Mouse (Mus musculus) heart, embryonic 15.5 days (tissue): ENCODE measurements around the gene Mtx3. TPM values are rescaled to one million over a fixed set of nuclear protein-coding genes. Genes with fewer than 3 reads are reported as not detected.

Source experiments
- ATAC-seq: fragments of 200-750 bp; cut with Nextera tagmentation; replicated peaks from 2 replicates; pipeline ENCODE4 v1.8.0; 2017; ENCODE audit warnings: low read depth, moderate TSS enrichment; ENCODE audit not compliant: insufficient number of reproducible peaks, insufficient read depth, low FRiP score
- H3K27ac ChIP-seq: fragments of 300-500 bp; sonication (generic); 2 replicates; pipeline ENCODE4 v1.5.1; 2015; ENCODE audit warnings: mild to moderate bottlenecking, inconsistent platforms
- H3K27me3 ChIP-seq: fragments of 300-500 bp; sonication (generic); 2 replicates; pipeline ENCODE4 v1.6.1; 2015; ENCODE audit warnings: inconsistent platforms
- H3K36me3 ChIP-seq: fragments of 300-500 bp; sonication (generic); 2 replicates; pipeline ENCODE4 v1.6.1; 2015; ENCODE audit warnings: mild to moderate bottlenecking, inconsistent platforms
- H3K4me1 ChIP-seq: fragments of 300-500 bp; sonication (generic); replicated peaks from 2 replicates; pipeline ENCODE4 v1.6.1; 2015; ENCODE audit warnings: inconsistent platforms
- H3K4me2 ChIP-seq: fragments of 300-500 bp; sonication (generic); 2 replicates; pipeline ENCODE4 v1.6.1; 2015; ENCODE audit warnings: inconsistent platforms, mild to moderate bottlenecking, moderate library complexity
- H3K4me3 ChIP-seq: fragments of 300-500 bp; sonication (generic); 2 replicates; pipeline ENCODE4 v1.5.1; 2015; ENCODE audit warnings: mild to moderate bottlenecking, inconsistent platforms
- H3K9ac ChIP-seq: fragments of 300-500 bp; sonication (generic); 2 replicates; pipeline ENCODE4 v1.6.1; 2015; ENCODE audit warnings: mild to moderate bottlenecking, inconsistent platforms
- H3K9me3 ChIP-seq: fragments of 300-500 bp; sonication (generic); replicated peaks from 2 replicates; pipeline ENCODE4 v1.6.1; 2016; ENCODE audit warnings: inconsistent platforms
- WGBS: fragments of 180-500 bp; shearing (Covaris S2); methylation state at CpG from one replicate; pipeline ENCODE4 v1.1.7; 2015; ENCODE audit warnings: mixed read lengths; 5-methylcytosine and 5-hydroxymethylcytosine counted together
- polyA plus RNA-seq: library from polyadenylated mRNA; unstranded; fragments of >200 nt; fragmentation: Nextera tagmentation; extraction: Ambion mirVana; gene quantifications from 2 replicates; pipeline ENCODE4 v1.2.1, GENCODE M21; 2015

The Mtx3 gene
- polyA plus RNA-seq, 1 experiment from 2014 or later = 2.3 TPM

DNA sequence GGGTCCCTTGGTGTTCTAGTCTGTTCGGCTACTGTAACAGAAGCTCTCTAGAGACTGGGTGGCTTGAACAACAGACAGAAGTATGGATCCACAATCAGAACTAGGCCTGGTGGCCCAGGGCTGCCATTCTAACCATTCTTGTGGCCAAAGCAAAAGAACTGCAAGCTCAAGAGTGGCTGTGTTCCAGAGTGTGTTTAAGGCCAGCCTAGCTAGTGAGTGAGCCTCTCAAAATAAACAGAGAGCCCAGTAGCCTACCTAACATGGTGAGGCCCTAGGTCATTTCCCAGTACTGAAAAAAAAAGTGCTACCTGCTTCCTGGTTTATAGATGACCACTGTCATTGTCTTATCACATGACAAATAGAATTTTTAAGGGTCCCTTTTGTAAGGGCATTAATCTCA, 39.6 kb downstream of the Mtx3 start:
- no peaks in the 10 kb centered on the region for H3K27me3 ChIP-seq
- H3K27ac ChIP-seq = no peak overlapping the region
- peaks cover 13% of the 10 kb centered on the region; the same call in 1 of the 2 replicates for H3K4me1 ChIP-seq
- H3K4me2 ChIP-seq = no peak overlapping the region
- H3K36me3 ChIP-seq = no peaks in the 10 kb centered on the region
- no peak overlapping the region for H3K9ac ChIP-seq
- 81% methylated on average over 1 of the region's 1 CpGs for WGBS
- H3K4me3 ChIP-seq = no peak overlapping the region
- no peaks in the 10 kb centered on the region for H3K9me3 ChIP-seq
- no peak for ATAC-seq

- no peak overlapping the region for H3K9ac ChIP-seq
- no peaks in the 10 kb centered on the region for H3K27me3 ChIP-seq
- H3K36me3 ChIP-seq = no peaks in the 10 kb centered on the region
- no peak for ATAC-seq
- 46% methylated on average over 1 of the region's 1 CpGs for WGBS
- H3K4me3 ChIP-seq = no peak overlapping the region
- H3K27ac ChIP-seq = no peak overlapping the region
- peaks cover 10% of the 10 kb centered on the region; the same call in 1 of the 2 replicates for H3K4me1 ChIP-seq
- H3K4me2 ChIP-seq = no peak overlapping the region
- H3K9me3 ChIP-seq = no peaks in the 10 kb centered on the region
Observed at GRCm38 (mm10) chr13:92884930-92885329, 40.4 kb downstream of the Mtx3 start.

- H3K4me2 ChIP-seq = no peak overlapping the region
- H3K9ac ChIP-seq = no peak overlapping the region
- no peaks in the 10 kb centered on the region for H3K27me3 ChIP-seq
- no peak overlapping the region for H3K4me3 ChIP-seq
- H3K36me3 ChIP-seq = no peaks in the 10 kb centered on the region
- WGBS = 66% methylated on average over 6 of the region's 6 CpGs
- no peak overlapping the region for H3K27ac ChIP-seq
- ATAC-seq = no peak
- no peaks in the 10 kb centered on the region for H3K9me3 ChIP-seq
- peaks cover 22% of the 10 kb centered on the region for H3K4me1 ChIP-seq
Observed at GRCm38 (mm10) chr13:92899087-92899486, 54.5 kb downstream of the Mtx3 start.

DNA sequence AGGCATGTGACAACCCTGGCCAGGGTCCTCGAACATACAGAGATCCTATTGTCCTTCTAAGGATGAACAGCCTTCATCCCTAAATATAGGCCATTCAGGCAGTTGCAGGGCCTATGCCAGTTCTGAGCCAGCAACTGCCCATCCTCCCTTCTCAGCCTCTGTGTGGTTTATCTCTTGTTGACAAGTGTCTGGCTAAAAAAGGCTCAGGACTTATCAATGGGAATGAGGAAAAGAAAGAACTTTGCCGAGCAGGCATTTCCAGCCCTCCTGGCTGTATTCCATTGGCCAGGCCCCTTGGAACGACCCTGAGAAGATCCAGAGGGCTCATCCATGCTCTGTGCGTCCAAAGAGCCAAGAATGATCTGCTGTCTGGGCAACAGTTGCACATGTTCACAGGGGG, 58.7 kb downstream of the Mtx3 start:
- Histone ChIP-seq H3K27ac (peak overlapping the region; percentile 81), H3K4me3 (no peak overlapping the region), H3K9me3 (no peaks in the 10 kb centered on the region), H3K27me3 (no peaks in the 10 kb centered on the region), H3K4me1 (peaks cover 31% of the 10 kb centered on the region), H3K9ac (no peak overlapping the region), H3K36me3 (no peaks in the 10 kb centered on the region), H3K4me2 (no peak overlapping the region)
- peak; percentile 94 for ATAC-seq
- 14% methylated on average over 4 of the region's 4 CpGs for WGBS

DNA sequence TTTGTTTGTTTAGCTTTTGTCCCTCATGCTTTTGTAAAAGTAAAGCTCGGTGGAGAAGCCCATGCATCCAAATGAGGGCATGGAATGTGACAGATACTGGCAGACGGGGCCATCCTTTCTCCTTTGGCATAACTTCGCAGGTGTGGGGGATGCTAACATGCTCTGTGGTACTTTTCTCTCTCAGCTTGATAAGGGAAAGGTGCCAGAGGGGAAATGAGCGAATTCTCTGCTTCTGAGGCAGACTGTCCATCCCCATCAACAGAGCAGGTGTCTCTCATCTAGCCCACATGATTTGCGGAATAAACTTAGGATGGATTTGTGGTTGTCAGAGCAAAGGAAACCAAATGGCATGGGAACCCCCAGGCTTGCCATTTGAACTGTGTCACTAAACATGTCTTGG, 61.4 kb downstream of the Mtx3 start:
- peaks cover 31% of the 10 kb centered on the region for H3K4me1 ChIP-seq
- no peak for ATAC-seq
- WGBS = 61% methylated on average over 5 of the region's 5 CpGs

GRCm38 (mm10) chr13:92907366-92907765, 62.8 kb downstream of the Mtx3 start:
- Histone ChIP-seq H3K36me3 (no peaks in the 10 kb centered on the region), H3K9me3 (no peaks in the 10 kb centered on the region), H3K27ac (peak overlapping the region; percentile 30), H3K27me3 (no peaks in the 10 kb centered on the region), H3K4me1 (peaks cover 25% of the 10 kb centered on the region), H3K4me3 (no peak overlapping the region), H3K4me2 (no peak overlapping the region), H3K9ac (no peak overlapping the region)
- no peak for ATAC-seq
- 51% methylated on average over 5 of the region's 5 CpGs for WGBS

More for the DNA sequence above, 61.4 kb downstream of the Mtx3 start:
- no peak overlapping the region for H3K4me2 ChIP-seq
- no peaks in the 10 kb centered on the region for H3K36me3 ChIP-seq
- no peak overlapping the region for H3K9ac ChIP-seq
- H3K27me3 ChIP-seq = no peaks in the 10 kb centered on the region
- no peak overlapping the region for H3K4me3 ChIP-seq
- no peaks in the 10 kb centered on the region for H3K9me3 ChIP-seq
- no peak overlapping the region for H3K27ac ChIP-seq

Other genes starting within 250 kb of the Mtx3 start
- 9.6 and 11.3 TPM in 2 replicates for gene Serinc5, start 233.7 kb upstream of the Mtx3 start, polyA plus RNA-seq
- 28.6 and 38.2 TPM in 2 replicates for gene Thbs4, start 49.9 kb upstream of the Mtx3 start, polyA plus RNA-seq